Mouse (Mus musculus): ENCODE data around the gene Sephs1.

DNA sequence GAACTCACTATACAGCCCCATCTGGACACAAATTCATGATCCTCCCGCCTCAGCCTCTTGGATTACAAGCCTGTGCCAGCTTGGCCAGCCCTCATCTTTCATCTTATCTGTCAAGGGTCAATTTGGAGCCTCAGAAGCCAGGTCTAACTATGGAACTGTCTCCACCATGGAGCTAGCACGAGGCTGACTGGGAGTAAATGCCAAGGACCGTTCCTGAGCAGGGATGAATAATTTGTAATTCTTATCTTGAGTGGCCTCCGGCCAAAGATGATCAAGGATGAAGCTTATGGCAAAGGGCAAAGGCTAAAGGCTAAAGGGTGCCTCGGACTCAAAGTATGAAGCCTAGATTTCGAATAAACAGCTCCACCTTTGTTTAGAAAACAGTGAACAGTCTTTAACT is 8.0 kb upstream of the Sephs1 start:
- TF ChIP-seq CTCF (IDR thresholded peaks at IDR 0.05 in 2 of 3, conservative IDR thresholded peaks at IDR 0.05 in 1 of 3; ENCODE audit: control insufficient read depth in 1 of 3, insufficient read depth in 1 of 3, low read depth in 2 of 3, low read length in 3 of 3, poor library complexity in 1 of 3, severe bottlenecking in 1 of 3) (no peak), NRF1 (IDR thresholded peaks at IDR 0.05; ENCODE audit: insufficient read depth, low read depth, low read length, poor library complexity, severe bottlenecking) (no peak), MAX (IDR thresholded peaks at IDR 0.05; ENCODE audit: low read length) (no peak), MXI1 (IDR thresholded peaks at IDR 0.05; ENCODE audit: low read depth, low read length) (no peak), GATA1 (IDR thresholded peaks at IDR 0.05; ENCODE audit: low read depth, low read length) (no peak), EP300 (IDR thresholded peaks at IDR 0.05; ENCODE audit: low read depth in 1 of 2, low read length in 2 of 2) (no peak), MAZ (IDR thresholded peaks at IDR 0.05; ENCODE audit: low read depth, low read length) (no peak), USF1 (IDR thresholded peaks at IDR 0.05; ENCODE audit: low read depth, low read length) (no peak), TAL1 (IDR thresholded peaks at IDR 0.05; ENCODE audit: low read length) (no peak)
